Mouse (Mus musculus) forebrain, embryonic 16.5 days (tissue): ENCODE data around the gene Mad2l2. TPM values are rescaled to one million over a fixed set of nuclear protein-coding genes. Genes with fewer than 3 reads are reported as not detected.
"Not testable (repeated sequence)": the region's sequence is repeated elsewhere in the genome, so short reads cannot be mapped to it uniquely, and the experiment has no call there.

Experiments
- ATAC-seq: fragments of 200-750 bp; cut with Nextera tagmentation; 2 replicates; pipeline ENCODE4 v1.8.0; 2017; ENCODE audit warnings: mild to moderate bottlenecking, moderate library complexity
- H3K27ac ChIP-seq: fragments of 300-500 bp; sonication (generic); 2 replicates; pipeline ENCODE4 v1.5.1; 2014; ENCODE audit warnings: low read length, control low read depth
- H3K27me3 ChIP-seq: fragments of 300-500 bp; sonication (generic); replicated peaks from 2 replicates; pipeline ENCODE4 v1.6.1; 2014; ENCODE audit warnings: low read length; ENCODE audit not compliant: control insufficient read depth, insufficient read depth
- H3K36me3 ChIP-seq: fragments of 300-500 bp; sonication (generic); 2 replicates; pipeline ENCODE4 v1.6.1; 2014; ENCODE audit not compliant: control insufficient read depth, insufficient read depth
- H3K4me1 ChIP-seq: fragments of 300-500 bp; sonication (generic); replicated peaks from 2 replicates; pipeline ENCODE4 v1.6.1; 2014; ENCODE audit warnings: low read length; ENCODE audit not compliant: control insufficient read depth, insufficient read depth
- H3K4me2 ChIP-seq: fragments of 300-500 bp; sonication (generic); 2 replicates; pipeline ENCODE4 v1.6.1; 2014; ENCODE audit warnings: mild to moderate bottlenecking, low read length, control low read depth
- H3K4me3 ChIP-seq: fragments of 300-500 bp; sonication (generic); replicated peaks from 2 replicates; pipeline ENCODE4 v1.5.1; 2014; ENCODE audit warnings: mild to moderate bottlenecking, low read length, control low read depth
- H3K9ac ChIP-seq: fragments of 300-500 bp; sonication (generic); replicated peaks from 2 replicates; pipeline ENCODE4 v1.6.1; 2014; ENCODE audit warnings: low read depth, low read length, control low read depth
- H3K9me3 ChIP-seq: fragments of 300-500 bp; sonication (generic); 2 replicates; pipeline ENCODE4 v1.6.1; 2016; ENCODE audit warnings: low read length; ENCODE audit not compliant: control insufficient read depth
- WGBS: fragments of 180-500 bp; shearing (Covaris S2); extraction: QIAGEN DNeasy Blood & Tissue Kit; methylation state at CpG from one replicate; pipeline ENCODE4 v1.1.7; 2014; 5-methylcytosine and 5-hydroxymethylcytosine counted together
- polyA plus RNA-seq: library from polyadenylated mRNA; unstranded; fragments of >200 nt; fragmentation: Nextera tagmentation; extraction: Ambion mirVana; gene quantifications from 2 replicates; pipeline ENCODE4 v1.2.1, GENCODE M21; 2015

The Mad2l2 gene
- polyA plus RNA-seq, 1 experiment from 2014 or later = 127 TPM

DNA sequence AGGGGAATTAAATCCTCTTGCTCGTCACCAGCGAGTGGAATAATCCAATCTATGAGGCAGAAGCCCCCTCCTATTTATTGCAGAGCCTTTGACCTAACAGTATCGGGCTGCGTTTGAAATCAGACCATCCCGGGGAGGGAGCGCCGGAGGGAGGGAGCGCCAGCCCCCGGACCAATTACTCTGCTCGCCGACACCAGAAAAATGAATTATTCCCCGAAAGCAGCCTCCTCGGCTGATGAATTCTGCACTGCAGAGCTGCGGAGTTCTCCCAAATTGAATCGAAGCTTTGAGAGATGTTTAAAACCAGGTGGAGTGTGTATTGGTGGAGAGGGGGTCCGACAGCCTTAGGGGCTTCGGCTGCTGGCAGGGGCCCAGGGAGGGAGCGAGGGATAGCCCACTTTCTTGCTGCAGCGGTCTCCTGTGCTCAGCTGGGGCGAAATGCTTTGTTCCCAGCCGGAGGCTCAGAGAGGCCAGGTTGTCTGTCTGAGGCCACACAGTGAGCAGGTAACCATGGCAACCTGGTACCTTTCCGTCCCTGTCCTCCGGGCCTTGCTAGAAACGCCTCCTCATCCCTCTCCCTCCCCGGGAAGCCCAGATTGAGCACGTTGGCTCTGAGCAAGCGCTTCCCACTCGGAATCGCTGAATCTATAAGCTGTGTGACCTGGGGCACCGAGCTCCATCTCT is 43.8 kb downstream of the Mad2l2 start:
- no peaks in the 10 kb centered on the region for H3K36me3 ChIP-seq
- peaks cover 13% of the 10 kb centered on the region for H3K4me1 ChIP-seq
- H3K9me3 ChIP-seq = no peaks in the 10 kb centered on the region
- H3K4me3 ChIP-seq = peak overlapping the region; percentile 42
- ATAC-seq = peak; percentile 45
- H3K4me2 ChIP-seq = peak overlapping the region; percentile 71
- H3K27ac ChIP-seq = 0 out of 2 replicates have a peak overlapping the region, but pooled peaks have one; percentile 12
- H3K9ac ChIP-seq = peak overlapping the region; percentile 57
- H3K27me3 ChIP-seq = peaks cover 49% of the 10 kb centered on the region
- under 1% methylated on average over 30 of the region's 30 CpGs for WGBS

DNA sequence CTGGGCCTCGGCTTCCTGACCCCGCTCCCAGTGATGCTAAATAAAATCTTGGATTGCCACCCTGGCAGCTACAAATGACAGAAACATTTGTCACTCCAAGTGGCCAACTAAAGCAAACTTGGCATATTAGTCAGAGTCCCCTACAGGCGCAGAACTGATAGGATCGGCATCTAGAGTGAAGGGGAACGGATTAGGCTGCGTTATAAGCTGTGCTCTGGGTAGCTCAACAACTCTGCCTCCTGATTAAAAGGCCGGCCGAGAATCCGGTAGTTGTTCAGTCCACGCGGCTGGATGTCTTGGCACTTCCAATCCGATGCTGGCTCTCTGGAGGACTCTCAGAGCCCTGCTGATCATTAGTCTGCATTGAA is 44.3 kb downstream of the Mad2l2 start:
- Histone ChIP-seq H3K27ac (no peak overlapping the region), H3K4me2 (peak overlapping the region; percentile 71), H3K36me3 (no peaks in the 10 kb centered on the region), H3K9me3 (no peaks in the 10 kb centered on the region), H3K4me3 (peak overlapping the region; percentile 42), H3K4me1 (peaks cover 13% of the 10 kb centered on the region), H3K27me3 (peaks cover 48% of the 10 kb centered on the region), H3K9ac (no peak overlapping the region; the same call in 1 of the 2 replicates)
- WGBS = 3% methylated on average over 12 of the region's 12 CpGs
- peak; percentile 19; the same call in 1 of the 2 replicates for ATAC-seq

GRCm38 (mm10) chr4:148176603-148177002 is 46.4 kb downstream of the Mad2l2 start:
- not testable (repeated sequence) for H3K9me3 ChIP-seq, H3K4me3 ChIP-seq, H3K27ac ChIP-seq, H3K9ac ChIP-seq, H3K36me3 ChIP-seq, ATAC-seq, H3K4me2 ChIP-seq
- WGBS = 75% methylated on average over 5 of the region's 6 CpGs
- Histone ChIP-seq H3K4me1 (peaks cover 13% of the 10 kb centered on the region), H3K27me3 (peaks cover 40% of the 10 kb centered on the region)

GRCm38 (mm10) chr4:148177716-148178115 is 47.5 kb downstream of the Mad2l2 start:
- no peak for ATAC-seq
- Histone ChIP-seq H3K9me3 (no peaks in the 10 kb centered on the region), H3K27me3 (peaks cover 31% of the 10 kb centered on the region), H3K4me2 (no peak overlapping the region), H3K27ac (no peak overlapping the region), H3K4me3 (no peak overlapping the region), H3K36me3 (no peaks in the 10 kb centered on the region), H3K9ac (no peak overlapping the region), H3K4me1 (peaks cover 13% of the 10 kb centered on the region)

GRCm38 (mm10) chr4:148181483-148181882 is 51.3 kb downstream of the Mad2l2 start:
- WGBS = 78% methylated on average over 12 of the region's 12 CpGs
- Histone ChIP-seq H3K27me3 (peaks cover 6% of the 10 kb centered on the region), H3K4me2 (no peak overlapping the region), H3K9me3 (no peaks in the 10 kb centered on the region), H3K27ac (no peak overlapping the region), H3K4me3 (no peak overlapping the region), H3K36me3 (no peaks in the 10 kb centered on the region), H3K9ac (no peak overlapping the region), H3K4me1 (no peaks in the 10 kb centered on the region)
- ATAC-seq = peak; percentile 38; the same call in 1 of the 2 replicates

DNA sequence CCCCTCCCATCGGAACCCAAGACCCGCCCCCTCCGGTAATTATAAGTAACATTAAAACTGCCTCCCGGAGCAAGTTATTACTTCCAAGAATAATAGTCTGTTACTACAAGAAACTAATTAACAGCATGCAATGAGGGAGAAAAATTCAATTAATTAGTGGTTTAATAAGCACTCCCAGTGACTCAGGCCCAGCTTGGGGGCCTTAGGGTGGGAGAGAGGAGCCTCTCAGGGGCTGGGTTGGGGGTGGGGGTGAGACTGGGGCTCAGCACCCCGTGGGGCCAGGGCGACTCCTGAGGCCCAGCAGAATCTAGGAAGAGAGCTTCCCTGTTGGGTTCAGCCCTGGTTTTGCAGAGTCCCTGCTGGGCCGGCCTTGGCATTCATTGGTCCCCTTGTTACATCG is 52.2 kb downstream of the Mad2l2 start:
- peak; percentile 54 for ATAC-seq
- WGBS = 16% methylated on average over 8 of the region's 8 CpGs
- no peaks in the 10 kb centered on the region; the same call in 1 of the 2 replicates for H3K9me3 ChIP-seq

DNA sequence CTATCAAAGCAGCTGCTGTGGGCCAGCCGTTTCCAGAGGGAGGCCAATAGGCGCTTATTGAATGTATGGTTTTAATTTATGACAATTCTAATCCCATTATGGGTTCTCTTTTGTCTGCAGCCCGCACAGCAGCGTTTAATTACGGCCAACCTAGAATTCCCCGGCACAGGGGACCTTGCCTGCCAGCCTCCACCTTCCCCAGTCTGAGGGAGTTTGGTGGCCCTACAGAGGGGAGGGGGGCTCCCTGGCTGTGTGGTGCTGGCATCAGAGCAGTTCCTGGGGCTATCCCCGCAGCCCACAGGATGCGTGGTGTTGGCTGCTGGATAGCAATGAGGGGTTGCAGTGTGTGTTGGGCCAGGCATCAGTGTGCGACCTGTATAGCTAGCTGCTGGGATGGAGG is 54.4 kb downstream of the Mad2l2 start:
- no peak for ATAC-seq
- Histone ChIP-seq H3K9ac (no peak overlapping the region), H3K4me1 (no peaks in the 10 kb centered on the region), H3K27me3 (no peaks in the 10 kb centered on the region), H3K4me2 (no peak overlapping the region), H3K36me3 (no peaks in the 10 kb centered on the region), H3K27ac (no peak overlapping the region), H3K9me3 (no peaks in the 10 kb centered on the region; the same call in 1 of the 2 replicates), H3K4me3 (no peak overlapping the region)
- 20% methylated on average over 9 of the region's 9 CpGs for WGBS

More for the DNA sequence above, 52.2 kb downstream of the Mad2l2 start:
- H3K4me1 ChIP-seq = no peaks in the 10 kb centered on the region
- H3K27ac ChIP-seq = no peak overlapping the region
- no peak overlapping the region for H3K4me2 ChIP-seq
- H3K36me3 ChIP-seq = no peaks in the 10 kb centered on the region
- no peak overlapping the region for H3K9ac ChIP-seq
- no peak overlapping the region for H3K4me3 ChIP-seq
- peaks cover 5% of the 10 kb centered on the region for H3K27me3 ChIP-seq

GRCm38 (mm10) chr4:148185819-148186218 is 55.6 kb downstream of the Mad2l2 start:
- 74% methylated on average over 4 of the region's 4 CpGs for WGBS
- H3K4me3 ChIP-seq = no peak overlapping the region
- ATAC-seq = no peak

DNA sequence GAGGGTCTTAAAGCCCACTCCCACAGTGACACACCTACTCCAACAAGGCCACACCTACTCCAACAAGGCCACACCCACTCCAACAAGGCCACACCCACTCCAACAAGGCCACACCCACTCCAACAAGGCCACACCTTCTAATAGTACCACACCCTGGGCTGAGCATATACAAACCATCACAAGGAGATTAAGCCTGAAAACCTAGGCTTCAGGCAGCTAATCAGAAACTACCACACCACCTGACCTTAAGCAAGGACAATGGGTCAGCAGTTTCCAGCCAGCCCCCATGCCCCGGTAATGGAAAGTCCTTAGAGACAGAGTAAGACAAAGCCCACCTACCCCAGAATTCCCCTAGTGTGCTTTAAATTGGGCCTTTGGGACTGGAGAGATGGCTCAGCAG is 58.6 kb downstream of the Mad2l2 start:
- WGBS = 88% methylated on average over 1 of the region's 1 CpGs
- ATAC-seq = not testable (repeated sequence)

More at GRCm38 (mm10) chr4:148185819-148186218, 55.6 kb downstream of the Mad2l2 start:
- no peaks in the 10 kb centered on the region for H3K36me3 ChIP-seq
- H3K4me1 ChIP-seq = no peaks in the 10 kb centered on the region
- H3K9me3 ChIP-seq = no peaks in the 10 kb centered on the region; the same call in 1 of the 2 replicates
- no peak overlapping the region for H3K27ac ChIP-seq
- H3K27me3 ChIP-seq = no peaks in the 10 kb centered on the region
- no peak overlapping the region for H3K4me2 ChIP-seq
- no peak overlapping the region for H3K9ac ChIP-seq

More for the DNA sequence above, 58.6 kb downstream of the Mad2l2 start:
- H3K4me3 ChIP-seq, H3K27ac ChIP-seq, H3K27me3 ChIP-seq, H3K36me3 ChIP-seq, H3K9ac ChIP-seq, H3K9me3 ChIP-seq, H3K4me1 ChIP-seq, H3K4me2 ChIP-seq: not testable (repeated sequence)
